Mouse (Mus musculus): ENCODE measurements around the gene 5330417C22Rik.

- TF ChIP-seq CTCF (IDR thresholded peaks at IDR 0.05) (no peak), POLR2A (IDR thresholded peaks at IDR 0.05; ENCODE audit: insufficient read depth, low read depth, low read length) (no peak)
Observed at GRCm38 (mm10) chr3:108424944-108425623, 111.3 kb downstream of the 5330417C22Rik start.
